Mouse (Mus musculus) lung, adult 2 months (tissue): ENCODE measurements at regions not wholly inside any gene's neighbourhood (a gene's known extent, or its start where the extent isn't known, plus 50 kb on each side); places are given as distances from the start of the nearest gene placed in this dataset.

Experiments used
- DNase-seq: peaks from one replicate; pipeline ENCODE4 v3.0.0; 2022
- H3K4me1 ChIP-seq: fragments of 200-500 bp; 2 replicates; pipeline ENCODE4 v1.6.1; 2011; ENCODE audit warnings: low read length; ENCODE audit not compliant: control insufficient read depth, insufficient read depth
- H3K4me3 ChIP-seq: fragments of 200-500 bp; replicated peaks from 2 replicates; pipeline ENCODE3; 2011; ENCODE audit warnings: low read depth, mild to moderate bottlenecking, control low read depth, low read length; ENCODE audit errors: extremely low read depth
- CTCF ChIP-seq: fragments of 200-500 bp; IDR thresholded peaks from 2 replicates; pipeline ENCODE4 v1.5.1; 2011; ENCODE audit warnings: mild to moderate bottlenecking, low read length, control low read depth; ENCODE audit not compliant: insufficient read depth
- POLR2A ChIP-seq: fragments of 200-500 bp; IDR thresholded peaks from 2 replicates; pipeline ENCODE4 v1.6.1; 2011; ENCODE audit warnings: low read depth, mild to moderate bottlenecking, control low read depth, low read length, borderline replicate concordance; ENCODE audit errors: extremely low read depth
- WGBS: fragments of 180-500 bp; shearing (Covaris S2); methylation state at CpG from one replicate; pipeline ENCODE4 v1.1.7; 2018; 5-methylcytosine and 5-hydroxymethylcytosine counted together

DNA sequence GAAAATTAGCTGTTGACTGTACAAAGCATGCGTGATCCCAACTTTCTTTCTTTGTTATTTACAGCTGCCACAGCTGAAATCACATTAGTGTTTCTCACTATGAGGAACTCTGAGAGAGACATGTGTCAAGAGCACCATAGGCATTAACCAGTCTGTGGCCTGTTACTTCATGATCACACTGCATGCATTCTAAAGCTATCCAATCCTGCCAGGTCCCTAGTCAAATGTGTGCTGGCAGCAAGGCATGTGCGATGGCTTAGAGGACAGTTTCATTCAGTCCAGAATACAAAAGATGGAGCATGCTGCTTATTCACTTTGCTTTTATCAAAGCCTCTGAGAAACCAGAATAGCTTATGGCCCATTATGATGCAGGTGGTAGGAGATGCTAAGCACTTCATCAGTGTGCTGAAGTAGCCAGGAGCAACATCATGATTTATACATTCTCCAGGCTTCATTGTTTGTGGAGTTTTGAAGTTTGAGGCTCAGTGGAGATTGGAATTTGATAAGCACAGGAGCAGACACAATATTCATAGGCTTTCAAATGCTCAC lies 882.9 kb upstream of the Lrrn3 start:
- 91% methylated on average over 2 of the region's 2 CpGs for WGBS
- Histone ChIP-seq H3K4me1 (no peaks in the 10 kb centered on the region), H3K4me3 (no peak overlapping the region)
- no peak for DNase-seq
- no peak for TF ChIP-seq CTCF
- TF ChIP-seq POLR2A, result no peak

DNA sequence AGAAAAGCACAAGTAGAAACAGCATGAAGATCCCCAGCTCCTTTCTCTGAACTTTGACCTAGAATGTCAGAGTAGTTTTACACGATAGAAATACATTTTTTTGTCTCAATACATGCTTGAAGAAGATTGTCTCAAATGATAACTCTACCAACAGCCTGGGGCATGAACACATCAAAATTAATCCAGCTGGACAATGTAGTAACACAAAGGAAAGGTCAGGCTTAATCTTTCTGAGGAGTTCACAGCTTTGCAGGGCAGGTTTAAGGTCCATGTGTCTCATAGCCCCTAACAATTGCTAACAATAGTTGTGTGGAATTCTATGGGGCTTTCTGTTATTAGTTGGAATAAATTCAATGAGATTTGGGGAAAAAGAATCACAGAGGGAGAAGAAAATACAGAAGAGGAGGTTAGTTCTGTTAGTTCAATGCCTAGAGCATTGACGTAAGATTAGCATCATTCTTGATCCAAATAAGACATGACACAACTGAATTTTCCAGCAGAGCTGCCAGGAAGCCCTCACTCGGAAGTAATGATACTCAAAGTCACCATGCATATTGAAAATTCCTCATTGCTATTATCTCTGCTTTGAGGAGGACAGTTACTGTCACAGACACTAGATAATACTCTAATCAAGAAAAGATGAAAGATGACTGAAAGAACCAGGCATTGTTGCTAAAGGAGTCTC lies 852.9 kb upstream of the Lrrn3 start:
- no peak for DNase-seq
- WGBS, result 64% methylated on average over 3 of the region's 3 CpGs
- H3K4me1 ChIP-seq, result no peaks in the 10 kb centered on the region
- no peak for TF ChIP-seq CTCF
- no peak for TF ChIP-seq POLR2A
- no peak overlapping the region for H3K4me3 ChIP-seq

DNA sequence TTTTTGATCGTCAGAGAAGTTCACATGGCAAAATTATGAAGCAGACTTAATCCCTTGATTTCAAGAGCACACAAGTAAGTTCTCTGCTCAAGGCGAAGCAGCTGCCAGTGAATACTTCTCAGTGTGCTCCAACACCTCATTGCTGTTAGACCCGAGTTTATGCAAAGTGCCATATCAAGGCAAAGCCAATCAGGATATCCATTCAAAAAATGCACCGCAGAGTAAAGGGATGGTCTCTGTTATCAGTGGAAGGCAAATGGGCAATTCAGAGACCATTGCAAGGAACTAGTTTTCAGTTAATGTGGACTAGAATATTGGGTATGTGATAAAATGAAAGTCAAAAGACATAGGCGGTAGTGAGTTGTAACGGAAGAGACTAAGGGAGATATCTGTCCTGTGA lies 820.2 kb upstream of the Lrrn3 start:
- no peak overlapping the region for H3K4me3 ChIP-seq
- TF ChIP-seq POLR2A (no peak), CTCF (no peak)
- WGBS, result 70% methylated on average over 6 of the region's 6 CpGs
- DNase-seq, result no peak
- H3K4me1 ChIP-seq, result no peaks in the 10 kb centered on the region

DNA sequence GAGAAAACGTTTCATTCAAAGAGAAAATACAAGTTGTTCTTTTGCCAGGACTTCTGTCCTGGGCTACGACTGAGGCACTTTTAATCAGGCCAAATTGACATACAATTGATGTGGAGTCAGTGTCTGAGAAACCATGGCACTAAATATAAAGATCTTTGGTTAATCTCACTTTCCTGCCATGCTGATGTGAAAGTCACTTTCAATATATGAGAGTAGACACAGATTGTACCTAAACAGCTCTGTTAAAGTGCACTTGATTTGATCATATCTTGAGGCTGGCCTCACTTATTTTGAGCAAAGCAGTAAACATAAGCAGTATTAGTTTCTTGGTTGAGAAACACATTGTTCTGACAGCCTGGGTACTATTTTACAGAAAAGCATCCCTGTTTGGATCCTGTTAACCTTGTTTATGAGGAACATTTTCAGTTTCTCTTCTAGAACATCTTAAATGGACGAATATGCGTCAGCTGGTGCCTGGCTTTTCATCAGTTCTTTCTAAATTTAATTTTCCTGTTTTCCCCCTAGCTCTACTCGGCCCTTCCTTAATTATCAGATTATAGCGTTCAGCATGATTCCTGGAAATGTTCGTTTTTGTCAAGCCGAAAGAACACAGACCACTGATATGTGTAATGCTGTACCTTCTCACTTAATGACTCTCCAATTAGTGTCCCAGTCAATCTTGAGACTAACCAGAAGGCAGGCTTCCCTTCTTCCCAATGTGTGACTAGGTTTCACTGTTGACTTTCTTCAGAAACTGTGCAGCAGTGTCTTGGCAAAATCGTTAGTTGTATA lies 791.2 kb upstream of the Lrrn3 start:
- no peak for DNase-seq
- TF ChIP-seq CTCF (no peak), POLR2A (no peak)
- Histone ChIP-seq H3K4me3 (no peak overlapping the region), H3K4me1 (no peaks in the 10 kb centered on the region)
- 73% methylated on average over 9 of the region's 9 CpGs for WGBS

DNA sequence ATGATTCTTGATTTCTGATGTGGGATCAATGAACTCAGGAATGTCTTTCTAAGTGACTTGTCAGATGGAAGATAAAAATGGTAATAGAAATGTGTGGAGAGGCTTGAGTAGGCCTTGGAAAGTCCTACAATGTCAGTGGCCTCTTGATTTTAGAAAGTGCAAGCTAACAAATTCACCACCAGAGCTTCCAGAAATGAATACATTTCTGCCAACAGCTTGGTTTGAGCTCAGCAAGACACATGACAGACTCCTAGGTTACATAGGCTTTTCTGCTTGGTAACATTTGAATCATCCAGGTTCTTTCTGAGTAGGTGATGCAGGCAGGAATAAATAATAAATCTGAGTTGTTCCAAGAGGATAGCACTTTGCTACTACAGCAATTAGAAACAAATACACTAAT lies 764.2 kb upstream of the Lrrn3 start:
- TF ChIP-seq POLR2A (no peak), CTCF (no peak)
- no peak overlapping the region for H3K4me3 ChIP-seq
- no peak for DNase-seq
- no peaks in the 10 kb centered on the region for H3K4me1 ChIP-seq

DNA sequence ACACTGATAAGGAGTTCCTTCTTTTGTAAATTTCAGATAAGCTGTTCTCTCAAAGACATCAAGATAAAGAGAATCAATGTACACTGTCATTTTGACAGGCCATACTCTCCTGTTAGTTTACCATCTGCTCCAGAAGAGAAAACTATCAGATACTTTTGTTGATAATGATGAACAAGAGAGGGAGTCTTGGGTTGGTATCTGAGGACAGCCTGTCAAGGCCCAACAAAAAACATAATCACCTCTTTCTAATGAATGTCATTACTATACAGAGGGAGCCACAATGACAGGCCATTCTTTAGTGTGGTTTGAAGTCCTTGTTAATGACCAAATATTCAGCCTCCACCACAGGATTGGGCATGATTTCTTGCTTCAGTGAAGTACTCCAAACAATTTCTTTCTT lies 743.0 kb upstream of the Lrrn3 start:
- TF ChIP-seq CTCF, result no peak
- no peak for TF ChIP-seq POLR2A
- no peak for DNase-seq
- Histone ChIP-seq H3K4me3 (no peak overlapping the region), H3K4me1 (no peaks in the 10 kb centered on the region)

DNA sequence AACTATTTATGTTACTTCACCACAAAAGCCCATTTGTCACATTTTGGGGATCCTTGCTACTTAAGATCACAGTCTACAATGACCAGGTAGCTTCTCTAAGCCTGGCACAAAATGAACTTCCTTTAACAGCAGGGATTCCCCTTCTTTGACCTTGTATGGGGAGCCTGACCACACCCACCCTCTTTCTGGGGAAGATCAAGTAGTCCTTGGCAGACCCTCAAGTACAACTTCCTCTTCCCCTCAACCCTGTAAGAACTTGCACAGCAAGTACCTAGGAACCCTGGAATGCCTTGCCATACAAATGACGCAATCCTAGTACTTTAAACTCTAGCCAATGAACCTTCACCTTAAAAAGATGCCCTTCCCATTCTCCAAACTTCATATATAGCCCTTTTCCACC lies 695.4 kb upstream of the Lrrn3 start:
- no peak for DNase-seq
- Histone ChIP-seq H3K4me3 (no peak overlapping the region), H3K4me1 (no peaks in the 10 kb centered on the region)
- WGBS, result 50% methylated on average over 1 of the region's 1 CpGs
- TF ChIP-seq CTCF (no peak), POLR2A (no peak)

DNA sequence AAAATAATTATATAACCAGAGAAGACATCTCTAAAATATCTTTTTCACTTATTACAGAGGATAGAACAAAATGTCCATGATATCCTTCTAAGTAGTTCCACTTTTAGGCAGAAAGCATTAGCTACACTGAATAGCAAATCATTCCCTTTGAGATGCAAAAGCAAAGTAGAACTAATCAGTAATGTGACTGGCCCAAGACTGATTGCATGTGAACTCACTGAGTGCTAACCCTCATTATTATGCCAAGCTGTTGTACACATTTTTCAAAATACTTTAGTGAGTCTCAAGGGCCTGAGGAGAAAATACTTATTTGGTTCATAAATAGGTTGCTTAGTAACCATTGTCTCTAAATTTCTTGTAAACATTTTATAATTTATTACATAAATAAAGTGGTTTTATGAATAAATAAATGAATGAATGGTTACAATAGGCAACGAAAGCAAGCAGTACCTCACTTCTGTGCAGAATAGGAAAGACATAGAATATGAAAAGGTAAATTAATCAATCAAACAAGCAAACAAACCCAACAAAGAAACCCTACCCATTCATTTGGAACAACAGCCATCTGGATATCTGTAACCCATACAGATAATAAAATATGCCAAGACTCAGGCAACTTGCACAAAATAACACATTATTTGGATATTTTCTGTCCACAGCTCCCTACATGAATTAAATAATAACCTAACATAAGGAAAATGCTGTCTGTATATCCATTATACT lies 693.9 kb upstream of the Lrrn3 start:
- 44% methylated on average over 1 of the region's 1 CpGs for WGBS
- no peaks in the 10 kb centered on the region for H3K4me1 ChIP-seq
- no peak overlapping the region for H3K4me3 ChIP-seq
- TF ChIP-seq POLR2A (no peak), CTCF (no peak)
- no peak for DNase-seq

DNA sequence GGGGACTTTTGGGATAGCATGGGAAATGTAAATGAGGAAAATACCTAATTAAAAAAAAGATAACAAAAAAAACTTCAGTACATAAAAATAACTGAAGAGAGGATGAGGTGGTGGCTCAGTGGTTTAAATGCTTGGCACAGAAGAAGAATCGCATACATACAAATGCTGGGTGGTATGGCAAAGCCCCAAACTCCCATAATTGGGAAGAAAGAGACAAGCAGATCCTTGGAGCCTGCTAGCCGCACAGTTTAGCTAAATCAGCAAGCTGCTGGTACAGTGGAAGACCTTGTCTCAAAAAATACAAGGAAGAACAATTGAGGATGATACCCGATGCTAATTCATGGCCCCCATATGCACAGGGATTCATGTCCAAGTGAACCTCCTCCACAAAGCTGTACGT lies 661.7 kb upstream of the Lrrn3 start:
- H3K4me3 ChIP-seq, result no peak overlapping the region
- no peaks in the 10 kb centered on the region for H3K4me1 ChIP-seq
- no peak for DNase-seq
- WGBS, result 86% methylated on average over 4 of the region's 4 CpGs
- TF ChIP-seq POLR2A, result no peak
- TF ChIP-seq CTCF, result no peak
